Mouse (Mus musculus) ES-Bruce4 (cell line): ENCODE data around the gene Dcaf4.

ENCODE experiments used
- CTCF ChIP-seq: IDR thresholded peaks from one replicate; pipeline ENCODE4 v1.8.1; 2011; ENCODE audit warnings: low read depth, low read length
- EP300 ChIP-seq: IDR thresholded peaks from 2 replicates; pipeline ENCODE4 v1.6.1; 2011; ENCODE audit warnings: low read depth, low read length; ENCODE audit not compliant: insufficient read depth
- POLR2A ChIP-seq: IDR thresholded peaks from one replicate; pipeline ENCODE4 v1.8.1; 2011; ENCODE audit warnings: low read length; ENCODE audit not compliant: insufficient read depth

GRCm38 (mm10) chr12:83578896-83579569, 58.8 kb downstream of the Dcaf4 start:
- TF ChIP-seq CTCF = no peak
- TF ChIP-seq POLR2A = no peak
- TF ChIP-seq EP300 = peak; percentile 72
